Mouse (Mus musculus): ENCODE measurements around the gene Xpo5. TPM values are rescaled to one million over a fixed set of nuclear protein-coding genes. Genes with fewer than 3 reads are reported as not detected.

The Xpo5 gene
- total and polyA plus RNA-seq, 3 experiments = 44.7 to 56.3 (median 55.1) TPM

- DNase-seq (ENCODE audit: extremely low read depth) = no peak
- no peaks in the 10 kb centered on the region for H3K79me2 ChIP-seq (replicated peaks; ENCODE audit: control insufficient read depth, extremely low read depth, insufficient read depth, poor library complexity, severe bottlenecking)
- H3K27me3 ChIP-seq (replicated peaks) = peaks cover 15% of the 10 kb centered on the region
- H3K9me3 ChIP-seq (replicated peaks; ENCODE audit: low read length) = no peaks in the 10 kb centered on the region
- H3K4me2 ChIP-seq (ENCODE audit: insufficient read depth, low read depth, poor library complexity, severe bottlenecking) = no peak overlapping the region
- no peak overlapping the region for H3K9ac ChIP-seq (ENCODE audit: insufficient read depth, low read depth)
- H3K4me3 ChIP-seq (replicated peaks in 1 of 3; ENCODE audit: low read depth in 2 of 3, low read length in 2 of 3, poor library complexity in 1 of 3) = no peak overlapping the region
- peaks cover 7% of the 10 kb centered on the region in 2 experiments for H3K4me1 ChIP-seq (ENCODE audit: control insufficient read depth in 1 of 2, insufficient read depth in 2 of 2)
- TF ChIP-seq MEF2A (IDR thresholded peaks at IDR 0.05; ENCODE audit: borderline replicate concordance, low read depth, low read length) (no peak), MXI1 (IDR thresholded peaks at IDR 0.05; ENCODE audit: low read depth, low read length) (no peak), RAD21 (IDR thresholded peaks at IDR 0.05; ENCODE audit: low read depth, low read length) (no peak), MAX (IDR thresholded peaks at IDR 0.05; ENCODE audit: low read length) (no peak), NRF1 (IDR thresholded peaks at IDR 0.05; ENCODE audit: low read depth, low read length) (no peak), IRF4 (IDR thresholded peaks at IDR 0.05; ENCODE audit: low read depth, low read length) (no peak), RCOR1 (conservative IDR thresholded peaks at IDR 0.05; ENCODE audit: low read depth, low read length) (no peak), JUN (IDR thresholded peaks at IDR 0.05; ENCODE audit: insufficient read depth, low read depth, low read length) (no peak), KAT2A (IDR thresholded peaks at IDR 0.05; ENCODE audit: insufficient replicate concordance, low read length) (no peak)
- no peak overlapping the region for H3K27ac ChIP-seq (ENCODE audit: insufficient read depth, low read depth)
- in situ Hi-C loops (cut with MboI; ENCODE audit: low pct_ligation_motif_present, low pct_unique_long_range_greater_than_20kb, low sequenced_read_pairs) (no loop called here), dilution Hi-C loops (cut with MboI; ENCODE audit: extremely low pct_ligation_motif_present, extremely low pct_unique_long_range_greater_than_20kb, low sequenced_read_pairs) (no loop called here)
- no peaks in the 10 kb centered on the region for H3K36me3 ChIP-seq (replicated peaks in 1 of 2; ENCODE audit: control insufficient read depth in 1 of 2, insufficient read depth in 1 of 2, low read length in 1 of 2)
These were observed 85.1 kb downstream of the Xpo5 start for GRCm38 (mm10) chr17:46287678-46288095.

Other genes starting within 250 kb of the Xpo5 start
- gene Vegfa, start 170.4 kb upstream of the Xpo5 start, total RNA-seq (2012; rRNA removed) = 21.5 and 50.0 TPM in 2 replicates
- gene Vegfa, start 170.4 kb upstream of the Xpo5 start, total RNA-seq (2014; rRNA removed) = 15.5 and 17.2 TPM in 2 replicates
- gene Vegfa, start 170.4 kb upstream of the Xpo5 start, polyA plus RNA-seq (2012; ENCODE audit: insufficient read length, low read depth) = 15.3 and 16.5 TPM in 2 replicates
- gene Mrps18a, start 91.8 kb upstream of the Xpo5 start, total RNA-seq (2012; rRNA removed) = 126 and 151 TPM in 2 replicates
- 78.1 and 85.4 TPM in 2 replicates for gene Mrps18a, start 91.8 kb upstream of the Xpo5 start, total RNA-seq (2014; rRNA removed)
- gene Mrps18a, start 91.8 kb upstream of the Xpo5 start, polyA plus RNA-seq (2012; ENCODE audit: insufficient read length, low read depth) = 127 and 137 TPM in 2 replicates
- 0.25 and 1.1 TPM in 2 replicates for gene Rsph9, start 58.6 kb upstream of the Xpo5 start, total RNA-seq (2012; rRNA removed)
- not detected in 2 replicates for gene Rsph9, start 58.6 kb upstream of the Xpo5 start, total RNA-seq (2014; rRNA removed)
- gene Rsph9, start 58.6 kb upstream of the Xpo5 start, polyA plus RNA-seq (2012; ENCODE audit: insufficient read length, low read depth) = 0.61 TPM in 1 of 2 replicates, not detected in the other
- gene Mad2l1bp, start 49.2 kb upstream of the Xpo5 start, total RNA-seq (2012; rRNA removed) = 9.7 and 12.0 TPM in 2 replicates
- 13.9 and 16.3 TPM in 2 replicates for gene Mad2l1bp, start 49.2 kb upstream of the Xpo5 start, total RNA-seq (2014; rRNA removed)
- 16.8 and 19.3 TPM in 2 replicates for gene Mad2l1bp, start 49.2 kb upstream of the Xpo5 start, polyA plus RNA-seq (2012; ENCODE audit: insufficient read length, low read depth)
- gene Gtpbp2, start 41.8 kb upstream of the Xpo5 start, total RNA-seq (2012; rRNA removed) = 40.9 and 104 TPM in 2 replicates
- gene Gtpbp2, start 41.8 kb upstream of the Xpo5 start, total RNA-seq (2014; rRNA removed) = 14.9 and 17.4 TPM in 2 replicates
- gene Gtpbp2, start 41.8 kb upstream of the Xpo5 start, polyA plus RNA-seq (2012; ENCODE audit: insufficient read length, low read depth) = 20.8 and 23.8 TPM in 2 replicates
- 36.0 and 39.3 TPM in 2 replicates for gene Polh, start 137 bp upstream of the Xpo5 start, total RNA-seq (2012; rRNA removed)
- gene Polh, start 137 bp upstream of the Xpo5 start, total RNA-seq (2014; rRNA removed) = 40.4 and 40.8 TPM in 2 replicates
- gene Polh, start 137 bp upstream of the Xpo5 start, polyA plus RNA-seq (2012; ENCODE audit: insufficient read length, low read depth) = 20.3 and 23.1 TPM in 2 replicates
- gene Polr1c, start 45.3 kb downstream of the Xpo5 start, total RNA-seq (2012; rRNA removed) = 361 and 433 TPM in 2 replicates
- gene Polr1c, start 45.3 kb downstream of the Xpo5 start, total RNA-seq (2014; rRNA removed) = 350 and 356 TPM in 2 replicates
- gene Polr1c, start 45.3 kb downstream of the Xpo5 start, polyA plus RNA-seq (2012; ENCODE audit: insufficient read length, low read depth) = 367 and 386 TPM in 2 replicates
- gene Yipf3, start 45.3 kb downstream of the Xpo5 start, total RNA-seq (2012; rRNA removed) = 24.8 and 32.5 TPM in 2 replicates
- gene Yipf3, start 45.3 kb downstream of the Xpo5 start, total RNA-seq (2014; rRNA removed) = 9.0 and 15.8 TPM in 2 replicates
- gene Yipf3, start 45.3 kb downstream of the Xpo5 start, polyA plus RNA-seq (2012; ENCODE audit: insufficient read length, low read depth) = 45.4 and 52.6 TPM in 2 replicates
- gene Lrrc73, start 50.7 kb downstream of the Xpo5 start, total RNA-seq (2012; rRNA removed) = 2.7 and 3.6 TPM in 2 replicates
- 1.5 and 1.8 TPM in 2 replicates for gene Lrrc73, start 50.7 kb downstream of the Xpo5 start, total RNA-seq (2014; rRNA removed)
- gene Lrrc73, start 50.7 kb downstream of the Xpo5 start, polyA plus RNA-seq (2012; ENCODE audit: insufficient read length, low read depth) = 4.0 and 4.2 TPM in 2 replicates
- 13.8 and 14.2 TPM in 2 replicates for gene Tjap1, start 80.2 kb downstream of the Xpo5 start, total RNA-seq (2012; rRNA removed)
- gene Tjap1, start 80.2 kb downstream of the Xpo5 start, total RNA-seq (2014; rRNA removed) = 8.6 and 9.1 TPM in 2 replicates
- 24.3 and 28.6 TPM in 2 replicates for gene Tjap1, start 80.2 kb downstream of the Xpo5 start, polyA plus RNA-seq (2012; ENCODE audit: insufficient read length, low read depth)
- 0.08 and 0.13 TPM in 2 replicates for gene Dlk2, start 94.6 kb downstream of the Xpo5 start, total RNA-seq (2012; rRNA removed)
- not detected in 2 replicates for gene Dlk2, start 94.6 kb downstream of the Xpo5 start, total RNA-seq (2014; rRNA removed)
- not detected in 2 replicates for gene Dlk2, start 94.6 kb downstream of the Xpo5 start, polyA plus RNA-seq (2012; ENCODE audit: insufficient read length, low read depth)
- gene Abcc10, start 125.6 kb downstream of the Xpo5 start, total RNA-seq (2012; rRNA removed) = 3.6 and 4.1 TPM in 2 replicates
- gene Abcc10, start 125.6 kb downstream of the Xpo5 start, total RNA-seq (2014; rRNA removed) = 1.1 and 1.4 TPM in 2 replicates
- 2.7 and 3.8 TPM in 2 replicates for gene Abcc10, start 125.6 kb downstream of the Xpo5 start, polyA plus RNA-seq (2012; ENCODE audit: insufficient read length, low read depth)
- 2.5 and 2.9 TPM in 2 replicates for gene Zfp318, start 180.9 kb downstream of the Xpo5 start, total RNA-seq (2012; rRNA removed)
- 1.4 and 1.8 TPM in 2 replicates for gene Zfp318, start 180.9 kb downstream of the Xpo5 start, total RNA-seq (2014; rRNA removed)
- gene Zfp318, start 180.9 kb downstream of the Xpo5 start, polyA plus RNA-seq (2012; ENCODE audit: insufficient read length, low read depth) = 2.8 and 5.0 TPM in 2 replicates
- not detected in 2 replicates for gene Crip3, start 226.1 kb downstream of the Xpo5 start, total RNA-seq (2012; rRNA removed)
- gene Crip3, start 226.1 kb downstream of the Xpo5 start, total RNA-seq (2014; rRNA removed) = not detected in 2 replicates
- gene Crip3, start 226.1 kb downstream of the Xpo5 start, polyA plus RNA-seq (2012; ENCODE audit: insufficient read length, low read depth) = not detected in 2 replicates
- not detected in 2 replicates for gene Slc22a7, start 235.7 kb downstream of the Xpo5 start, total RNA-seq (2012; rRNA removed)
- not detected in 2 replicates for gene Slc22a7, start 235.7 kb downstream of the Xpo5 start, total RNA-seq (2014; rRNA removed)
- gene Slc22a7, start 235.7 kb downstream of the Xpo5 start, polyA plus RNA-seq (2012; ENCODE audit: insufficient read length, low read depth) = not detected in 2 replicates

Data from CH12.LX (cell line).